Mouse (Mus musculus): ENCODE data around the gene Pla2g4e.
A peak's percentile ranks its signal among the peaks of the same experiment; 100 is the strongest.

Gene Pla2g4e

GRCm38 (mm10) chr2:120235947-120236640, 9.0 kb downstream of the Pla2g4e start:
- DNase-seq: no peak

GRCm38 (mm10) chr2:120235381-120235780, 9.8 kb downstream of the Pla2g4e start:
- DNase-seq: no peak

GRCm38 (mm10) chr2:120231642-120232041, 13.5 kb downstream of the Pla2g4e start:
- no peak for DNase-seq

- DNase-seq: no peak
Observed at GRCm38 (mm10) chr2:120214600-120214999, 30.5 kb downstream of the Pla2g4e start.

- DNase-seq: no peak
Observed at GRCm38 (mm10) chr2:120211448-120211847, 33.7 kb downstream of the Pla2g4e start.

- DNase-seq: no peak
Observed at GRCm38 (mm10) chr2:120207926-120208325, 37.2 kb downstream of the Pla2g4e start.

GRCm38 (mm10) chr2:120207028-120207427, 38.1 kb downstream of the Pla2g4e start:
- DNase-seq: no peak

GRCm38 (mm10) chr2:120203742-120204141, 41.4 kb downstream of the Pla2g4e start:
- no peak for DNase-seq

- DNase-seq: no peak
Observed at GRCm38 (mm10) chr2:120200077-120200476, 45.1 kb downstream of the Pla2g4e start.

- DNase-seq: no peak
Observed at GRCm38 (mm10) chr2:120188174-120188573, 57.0 kb downstream of the Pla2g4e start.

GRCm38 (mm10) chr2:120187583-120187982, 57.6 kb downstream of the Pla2g4e start:
- DNase-seq: no peak

- no peak for DNase-seq
Observed at GRCm38 (mm10) chr2:120185527-120186276, 59.4 kb downstream of the Pla2g4e start.

GRCm38 (mm10) chr2:120178936-120179335, 66.2 kb downstream of the Pla2g4e start:
- DNase-seq: no peak

GRCm38 (mm10) chr2:120173718-120174117, 71.4 kb downstream of the Pla2g4e start:
- peak in 1 of 2 experiments; percentile 52 for DNase-seq

- no peak for DNase-seq
Observed at GRCm38 (mm10) chr2:120171362-120171761, 73.8 kb downstream of the Pla2g4e start.

- DNase-seq: no peak
Observed at GRCm38 (mm10) chr2:120170726-120171125, 74.4 kb downstream of the Pla2g4e start.

GRCm38 (mm10) chr2:120169382-120169781, 75.8 kb downstream of the Pla2g4e start:
- DNase-seq: no peak

GRCm38 (mm10) chr2:120167763-120168162, 77.4 kb downstream of the Pla2g4e start:
- DNase-seq: no peak

- DNase-seq: no peak
Observed at GRCm38 (mm10) chr2:120165474-120165873, 79.7 kb downstream of the Pla2g4e start.

GRCm38 (mm10) chr2:120159434-120159833, 85.7 kb downstream of the Pla2g4e start:
- DNase-seq: no peak

- DNase-seq: peak in 1 of 2 experiments; percentile 12
Observed at GRCm38 (mm10) chr2:120158846-120159245, 86.3 kb downstream of the Pla2g4e start.

GRCm38 (mm10) chr2:120158016-120158415, 87.1 kb downstream of the Pla2g4e start:
- no peak for DNase-seq

- DNase-seq: no peak
Observed at GRCm38 (mm10) chr2:120157606-120158005, 87.5 kb downstream of the Pla2g4e start.

GRCm38 (mm10) chr2:120154361-120154894, 90.7 kb downstream of the Pla2g4e start, which contains the start of gene Ehd4:
Gene Ehd4 (minus strand): TSS chr2:120154606.
- peak; percentile 98 to 99 for DNase-seq

All from kidney, adult 8-10 months (tissue).